Mouse (Mus musculus): ENCODE measurements around the gene Sspo.

GRCm38 (mm10) chr6:48413081-48413480 lies 34.9 kb upstream of the Sspo start:
- no peak for TF ChIP-seq POLR2A (IDR thresholded peaks at IDR 0.05; ENCODE audit: low read depth, low read length)
- TF ChIP-seq CTCF (IDR thresholded peaks at IDR 0.05; ENCODE audit: borderline replicate concordance, insufficient read depth, low read length) = no peak

Measured in embryonic fibroblast, embryonic 13.5 days (primary cell).